Mouse (Mus musculus): ENCODE measurements at regions not wholly inside any gene's neighbourhood (a gene's known extent, or its start where the extent isn't known, plus 50 kb on each side); places are given as distances from the start of the nearest gene placed in this dataset.

DNA sequence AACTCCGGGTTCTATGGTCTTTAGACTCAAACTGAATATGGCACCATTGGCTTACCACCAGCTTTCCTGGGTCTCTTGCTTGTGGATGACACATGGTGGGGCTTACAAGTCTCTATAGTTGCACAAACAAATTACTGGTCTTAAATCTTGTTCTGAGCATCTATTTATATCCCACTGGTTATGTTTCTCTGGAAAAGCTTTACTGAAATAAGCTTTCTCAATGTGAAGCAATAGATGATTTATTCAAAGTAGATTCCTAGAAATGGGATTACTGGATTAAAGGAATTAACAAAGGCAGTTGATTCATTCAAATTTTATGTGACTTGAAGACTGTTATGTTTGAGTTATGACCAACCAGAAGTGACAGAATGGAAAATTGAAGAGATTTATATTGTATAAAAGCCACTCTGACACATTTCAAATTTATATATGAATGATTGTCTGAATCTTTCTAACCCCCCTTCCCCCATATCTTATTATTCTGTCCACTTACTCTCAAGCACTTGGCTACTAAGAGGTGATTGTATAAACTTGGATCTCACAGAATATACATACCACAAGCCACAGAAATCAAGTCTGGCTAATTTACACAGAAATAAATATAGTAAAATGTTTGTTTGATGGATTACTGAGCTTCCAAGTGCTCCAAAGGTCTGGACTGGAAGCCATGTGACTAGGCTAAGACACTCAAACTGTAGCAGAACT is 113.4 kb upstream of the C1qtnf3 start:
- in situ Hi-C loops (cut with MboI, MseI), result no loop called here

DNA sequence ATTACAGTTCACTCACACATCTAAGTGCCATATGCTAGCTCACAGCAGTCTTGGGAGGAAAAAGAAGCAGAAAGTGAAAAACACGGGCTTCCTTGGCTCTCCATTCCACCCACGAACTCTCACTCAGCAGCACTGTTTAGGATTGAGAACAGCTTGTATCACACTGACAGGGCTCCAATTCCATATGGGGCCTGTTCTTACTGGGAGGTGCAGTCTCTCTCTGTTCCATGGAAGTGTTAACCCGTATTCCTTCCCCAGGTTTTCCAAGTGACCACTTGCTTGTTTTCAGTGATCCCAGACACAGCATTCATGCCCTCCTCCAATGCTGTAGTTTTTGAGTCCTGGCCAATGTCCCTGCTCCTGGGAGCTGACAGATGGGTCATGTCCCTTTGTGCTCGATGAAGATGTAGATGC is 111.5 kb upstream of the C1qtnf3 start:
- in situ Hi-C loops (cut with MboI, MseI), result no loop called here

DNA sequence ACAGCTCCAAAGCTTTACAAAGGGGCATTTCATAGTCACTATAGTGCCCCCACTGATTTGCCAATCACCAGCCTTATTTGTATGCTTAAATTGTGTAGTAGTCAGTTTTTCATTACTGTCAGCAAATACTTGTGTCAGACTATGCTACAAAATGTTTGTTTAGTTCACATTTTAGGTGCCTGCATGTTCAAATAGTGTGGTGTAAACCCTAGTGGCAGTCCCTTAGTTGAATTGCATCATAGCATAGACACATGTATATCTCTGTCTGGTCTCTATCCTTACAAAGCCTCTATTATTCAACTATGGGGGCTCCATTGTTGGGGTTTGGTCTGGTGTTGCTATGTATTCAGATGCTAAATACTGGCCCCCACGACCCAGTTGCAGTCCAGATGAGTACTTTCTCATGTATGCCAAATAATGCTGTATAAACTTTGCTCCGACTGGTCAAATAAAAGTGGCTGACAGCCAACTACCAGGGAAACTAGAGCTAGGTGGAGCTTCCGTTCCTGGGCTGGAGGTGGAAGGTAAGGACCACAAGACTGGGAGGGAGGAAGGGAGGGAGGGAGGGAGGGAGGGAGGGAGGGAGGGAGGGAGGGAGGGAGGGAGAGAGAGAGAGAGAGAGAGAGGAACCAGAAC is 109.0 kb upstream of the C1qtnf3 start:
- in situ Hi-C loops (cut with MboI, MseI), result no loop called here

DNA sequence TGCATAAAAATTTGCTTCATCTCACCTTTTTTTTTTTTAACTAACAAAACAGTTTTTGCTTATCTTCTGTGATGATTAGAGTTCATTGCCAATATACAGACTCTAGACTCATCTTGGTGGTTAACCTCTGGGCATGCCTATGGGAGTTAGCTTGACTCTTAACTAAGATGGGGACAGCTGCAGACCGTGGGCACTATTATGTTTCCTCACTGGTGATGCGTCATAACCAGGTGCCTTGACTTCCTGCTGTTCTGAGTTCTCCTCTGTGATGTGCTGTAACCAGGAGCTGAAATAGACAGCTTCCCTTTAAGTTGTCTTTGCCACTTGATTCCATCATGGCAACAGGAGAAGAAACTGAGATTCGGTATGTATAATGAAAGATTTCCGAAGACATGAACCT is 105.4 kb upstream of the C1qtnf3 start:
- in situ Hi-C loops (cut with MboI, MseI), result no loop called here

DNA sequence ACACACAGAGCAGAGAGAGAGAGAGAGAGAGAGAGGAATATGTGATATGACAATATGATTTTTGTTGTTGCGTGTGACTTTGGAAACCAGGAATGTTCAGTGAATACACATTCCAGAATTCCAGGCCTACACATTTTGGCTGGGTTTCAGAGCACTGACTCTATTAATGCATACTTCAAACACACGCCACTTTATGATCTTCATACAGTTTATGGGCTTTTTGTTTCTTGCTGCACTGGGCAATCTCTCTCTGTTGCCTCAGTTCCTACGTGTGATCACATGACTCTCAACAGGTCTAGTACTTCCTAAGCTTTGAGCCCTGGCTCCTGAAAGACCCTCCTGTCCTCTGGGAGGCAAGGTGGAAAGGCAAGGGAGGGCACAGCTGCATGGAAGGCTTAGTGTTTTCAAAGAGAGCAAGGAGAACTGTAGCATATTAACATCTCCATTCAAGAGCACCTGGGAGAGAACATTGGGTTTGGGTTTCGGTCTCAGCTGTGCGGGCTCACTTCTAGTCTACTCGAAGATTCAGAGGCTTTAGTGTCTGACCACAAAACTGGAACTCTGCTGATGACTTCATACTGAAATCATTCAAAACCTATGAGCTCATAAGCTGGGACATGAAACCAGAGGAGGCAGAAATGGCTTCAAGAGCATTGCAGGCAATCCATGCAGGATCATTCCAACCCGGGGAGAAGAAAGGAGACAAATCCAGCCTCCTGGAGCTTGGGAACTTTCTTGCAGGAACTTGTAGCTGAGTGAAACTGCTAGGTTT is 87.9 kb upstream of the C1qtnf3 start:
- in situ Hi-C loops (cut with MboI, MseI), result no loop called here

DNA sequence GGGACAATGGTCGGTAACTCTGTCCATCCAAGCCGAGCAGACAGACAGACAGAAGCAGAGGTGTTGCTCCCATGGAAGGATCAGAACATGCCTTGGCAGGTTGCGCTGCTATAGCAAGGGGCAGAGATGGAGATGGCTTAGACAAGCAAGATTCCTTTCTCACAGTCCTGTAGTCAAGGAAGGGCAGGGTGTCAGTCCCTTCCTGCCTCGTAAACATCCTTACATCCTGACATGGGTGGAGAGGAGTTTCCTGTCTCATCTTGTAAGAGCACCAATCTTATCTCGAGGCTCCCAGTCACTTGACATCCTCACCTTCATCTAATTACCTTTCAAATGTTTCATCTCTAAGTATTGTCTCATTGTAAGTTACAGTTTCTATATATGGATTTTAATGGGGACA is 87.0 kb upstream of the C1qtnf3 start:
- in situ Hi-C loops (cut with MboI, MseI), result no loop called here

DNA sequence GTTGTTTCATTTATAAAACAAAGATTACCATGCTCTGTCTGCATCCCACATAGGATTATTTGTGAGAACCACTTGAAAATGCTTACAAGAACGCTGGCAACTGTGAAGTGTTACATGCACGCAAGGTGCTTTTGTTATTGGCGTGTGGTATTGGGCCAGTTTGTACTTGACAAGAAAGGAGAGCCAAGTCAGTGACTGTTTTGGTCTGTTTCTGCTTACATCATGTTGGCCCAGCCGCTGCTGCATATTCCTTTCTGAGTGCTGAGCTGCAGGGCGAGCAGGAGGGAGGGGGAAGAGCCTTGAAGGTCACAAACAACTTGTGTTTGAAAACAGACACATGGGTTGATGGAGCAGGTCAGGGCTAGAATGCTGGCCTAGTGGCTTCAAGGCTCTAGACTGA is 85.3 kb upstream of the C1qtnf3 start:
- in situ Hi-C loops (cut with MboI, MseI), result no loop called here

DNA sequence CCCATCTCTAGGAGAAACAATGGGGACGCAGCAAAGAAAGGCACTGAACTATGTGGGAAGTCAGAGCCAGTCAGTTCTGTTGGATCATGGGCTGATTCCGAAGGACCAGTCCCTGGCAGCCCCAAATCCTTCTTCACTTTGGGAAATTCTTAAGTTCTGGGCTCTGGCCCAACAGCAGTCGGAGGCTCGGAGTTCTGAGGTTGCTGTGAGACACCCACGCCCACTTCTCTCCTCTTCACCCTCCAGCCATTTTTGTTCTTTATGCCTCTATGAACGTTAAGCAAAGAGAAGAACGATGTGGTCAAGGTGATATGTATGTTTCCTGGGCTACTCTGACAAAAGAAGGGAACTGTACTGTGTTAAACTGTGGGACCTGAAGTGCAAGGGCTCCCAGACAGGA is 84.0 kb upstream of the C1qtnf3 start:
- in situ Hi-C loops (cut with MboI, MseI), result no loop called here

DNA sequence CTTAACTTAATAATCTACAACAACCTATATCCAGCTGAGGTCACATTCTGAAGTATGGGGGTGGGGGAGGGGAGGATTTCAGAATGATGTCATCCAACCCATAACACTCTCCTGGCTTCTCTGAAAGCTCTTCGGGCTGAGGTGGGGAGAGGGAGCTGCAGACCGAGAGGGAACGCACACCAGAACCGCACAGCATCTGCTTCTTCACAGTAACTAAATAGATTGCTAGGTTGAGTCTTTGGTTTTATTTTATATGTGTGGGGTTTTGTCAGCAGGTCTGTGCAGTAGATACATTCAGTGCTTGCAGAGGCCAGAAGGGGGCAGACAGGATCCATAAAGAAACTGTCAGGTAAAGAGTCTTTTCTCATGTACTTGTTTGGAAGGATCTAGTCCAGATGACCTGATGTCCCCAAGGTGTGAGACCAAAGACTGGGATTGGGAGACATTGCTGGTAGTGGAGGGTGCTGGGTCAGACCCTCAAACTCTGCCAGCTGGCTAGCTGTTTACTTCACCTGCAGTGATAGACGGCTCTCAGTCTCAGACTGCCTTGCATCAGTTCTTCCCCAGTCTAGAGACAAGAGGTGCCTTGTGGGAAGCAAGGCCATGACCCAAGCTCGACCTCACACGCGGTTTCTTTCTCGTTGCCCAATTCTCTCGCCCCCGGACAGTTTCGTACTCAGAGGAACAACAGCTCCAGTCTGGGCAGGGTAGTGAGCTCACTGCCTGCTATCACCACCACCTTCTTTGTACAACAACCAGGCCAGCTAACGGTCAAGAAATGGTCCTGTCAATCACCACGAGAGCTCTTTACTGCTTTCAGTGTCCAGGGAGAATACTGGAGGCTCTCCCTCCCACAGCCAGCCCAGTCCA is 83.2 kb upstream of the C1qtnf3 start:
- in situ Hi-C loops (cut with MboI, MseI), result no loop called here

DNA sequence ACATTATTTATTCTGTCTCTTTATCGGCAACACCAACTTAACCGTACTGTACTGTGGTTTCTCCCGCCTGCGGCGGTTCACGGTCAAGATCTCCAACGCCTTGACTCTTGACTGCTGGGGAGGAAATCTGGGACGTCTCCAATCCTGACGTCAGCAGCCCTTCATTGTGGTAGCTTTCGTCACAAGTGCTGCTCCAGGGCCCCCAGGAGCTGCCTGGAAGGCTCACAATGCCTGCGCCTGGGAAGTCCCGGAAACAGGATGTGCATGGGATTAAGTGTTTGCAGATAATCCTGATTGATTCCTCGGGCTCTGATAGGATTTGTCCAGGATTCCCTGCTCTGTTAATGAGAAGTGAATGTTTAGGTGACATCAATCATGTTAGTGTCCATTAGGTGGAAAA is 82.3 kb upstream of the C1qtnf3 start:
- in situ Hi-C loops (cut with MboI, MseI), result no loop called here

DNA sequence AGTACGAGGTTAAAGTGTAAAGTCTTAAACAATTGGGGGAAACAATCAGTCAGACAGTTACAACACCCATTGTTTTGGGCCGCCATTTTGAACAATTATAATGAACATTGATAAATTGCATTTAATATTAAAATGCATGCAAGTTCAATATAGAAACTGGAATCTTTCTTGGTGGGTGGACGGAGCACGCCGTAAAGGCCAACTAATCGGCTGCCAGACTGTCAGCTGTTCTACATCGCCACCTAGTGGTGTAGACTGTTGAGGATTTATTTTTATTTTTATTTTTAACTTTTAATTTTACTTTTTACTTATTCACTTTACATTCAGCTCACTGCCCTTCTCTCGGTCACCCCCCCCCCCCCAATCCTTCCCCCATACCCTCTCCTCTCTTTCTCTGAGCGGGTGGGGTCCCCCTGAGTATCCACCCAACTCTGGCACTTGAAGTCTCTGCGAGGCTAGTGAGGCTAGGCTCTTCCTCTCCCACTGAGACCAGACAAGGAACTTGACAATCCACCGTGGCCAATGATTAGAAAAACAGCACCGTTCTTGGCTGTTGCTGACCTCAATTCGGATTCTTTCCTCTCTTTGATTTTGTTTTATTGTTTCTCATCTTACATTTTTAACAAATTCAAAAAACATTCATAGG is 79.7 kb upstream of the C1qtnf3 start:
- in situ Hi-C loops (cut with MboI, MseI), result no loop called here

DNA sequence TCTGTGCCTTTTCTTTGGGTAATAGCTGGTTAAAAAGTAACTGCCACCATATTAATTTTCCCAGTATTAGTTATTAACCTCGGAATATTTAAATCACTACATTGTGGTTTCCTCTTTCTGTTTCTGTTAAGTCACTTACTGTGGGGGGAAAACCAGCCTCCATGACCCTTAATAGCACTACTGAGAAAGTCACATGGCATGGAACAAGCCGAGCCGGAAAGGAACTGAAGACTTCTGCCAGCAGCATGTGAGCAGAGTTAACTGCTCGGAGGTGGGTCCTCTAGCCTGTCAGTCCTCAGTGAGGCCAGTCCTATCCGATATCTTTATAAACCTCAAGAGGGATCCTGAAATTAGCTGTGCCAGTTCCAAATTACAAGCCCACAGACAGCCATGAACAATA is 75.8 kb upstream of the C1qtnf3 start:
- in situ Hi-C loops (cut with MboI, MseI), result loop anchor here (25.0 kb wide), 1 partner anchor 364 kb away; no protein-coding TSS in a partner anchor

DNA sequence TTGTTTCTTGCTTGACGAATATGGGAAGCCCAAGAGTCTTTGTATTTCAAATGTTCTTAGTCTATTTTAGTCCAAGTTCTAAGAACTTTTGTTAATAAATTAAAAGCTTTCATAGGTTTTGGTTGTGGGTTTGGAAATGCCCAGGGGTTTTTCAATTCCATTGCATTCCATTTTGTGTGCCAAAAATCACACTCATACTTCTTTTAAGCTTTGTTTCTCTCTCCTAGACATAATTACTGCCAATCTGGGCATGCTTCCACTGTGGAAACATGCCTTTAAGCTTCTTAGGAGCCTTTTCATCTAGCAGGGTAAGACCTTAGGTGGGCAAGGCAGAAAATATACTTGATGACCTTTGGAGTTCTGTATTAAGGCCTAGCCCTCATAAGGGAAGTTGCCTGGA is 70.4 kb upstream of the C1qtnf3 start:
- in situ Hi-C loops (cut with MboI, MseI), result loop anchor here (25.0 kb wide), 1 partner anchor 369 kb away; no protein-coding TSS in a partner anchor

DNA sequence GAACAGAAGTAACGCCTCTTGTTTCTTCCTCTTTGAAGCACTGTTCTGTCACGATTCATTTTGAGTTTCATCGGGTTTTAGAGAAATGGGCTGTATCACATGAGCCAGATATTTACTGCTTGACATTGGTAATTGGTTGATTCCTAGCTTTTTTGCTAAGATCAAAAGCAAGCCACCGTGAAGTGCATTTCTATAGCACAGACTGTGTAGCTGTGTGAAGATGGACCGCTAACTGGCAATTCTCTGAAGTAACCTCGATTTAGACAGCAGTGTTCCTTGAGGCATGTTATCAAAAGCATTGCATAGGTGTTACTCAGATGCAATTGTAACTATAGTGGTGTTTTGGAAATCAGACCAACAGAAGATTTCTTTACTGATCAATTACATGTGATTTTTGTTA is 64.1 kb upstream of the C1qtnf3 start:
- in situ Hi-C loops (cut with MboI, MseI), result loop anchor here (25.0 kb wide), 1 partner anchor 376 kb away; no protein-coding TSS in a partner anchor

DNA sequence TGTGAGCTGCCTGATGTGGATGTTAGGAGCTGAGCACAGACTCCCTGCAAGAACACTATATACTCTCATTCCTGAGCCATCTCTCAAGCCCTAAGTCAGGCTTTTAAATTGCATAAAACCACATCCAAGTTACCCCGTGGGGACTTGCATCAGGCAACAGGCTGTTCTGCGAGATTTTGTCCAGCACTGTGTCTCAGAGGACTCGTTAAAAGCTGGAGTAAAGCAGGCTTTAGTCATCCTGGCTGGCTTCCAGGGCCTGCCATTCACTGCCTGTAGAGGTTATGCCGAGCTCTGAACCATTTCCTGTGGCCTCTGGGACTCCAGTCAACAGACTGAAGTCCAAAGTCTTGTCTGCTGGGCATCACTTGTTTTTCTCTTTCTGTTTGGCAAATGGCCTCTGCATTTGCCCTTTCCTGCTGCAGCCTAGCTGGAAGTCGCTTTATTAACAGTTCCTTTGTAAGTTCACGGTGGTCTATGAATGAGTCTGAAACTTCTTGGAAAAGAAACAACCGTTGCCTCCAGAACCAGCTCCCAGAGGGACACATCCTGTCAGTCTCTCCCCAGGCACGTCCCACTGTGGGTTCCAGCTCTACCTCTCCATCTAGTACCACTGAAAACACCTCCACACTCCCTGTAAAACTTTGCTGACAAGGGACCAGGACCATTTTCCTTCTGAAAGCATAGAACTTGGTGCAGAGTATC is 61.8 kb upstream of the C1qtnf3 start:
- in situ Hi-C loops (cut with MboI, MseI), result loop anchor here (25.0 kb wide), 1 partner anchor 378 kb away; no protein-coding TSS in a partner anchor

DNA sequence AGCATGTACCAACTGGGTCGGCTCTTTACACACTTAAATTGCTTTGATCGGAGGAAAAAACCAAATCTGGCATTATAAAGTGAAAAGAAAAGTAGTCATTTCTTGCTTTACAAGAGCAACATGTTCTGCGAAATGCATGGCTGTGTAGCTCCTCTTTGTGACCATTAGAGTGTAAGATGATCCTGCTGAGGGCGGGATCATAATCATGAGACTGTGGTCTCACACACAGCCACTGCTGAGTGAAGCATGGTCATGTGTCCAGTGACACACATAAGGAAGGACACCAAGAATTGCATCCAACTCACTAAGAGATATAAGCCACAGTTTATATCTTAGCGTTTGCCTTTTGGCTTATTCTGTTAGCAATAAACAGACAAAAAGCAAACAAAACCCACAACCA is 53.8 kb upstream of the C1qtnf3 start:
- in situ Hi-C loops (cut with MboI, MseI), result loop anchor here (25.0 kb wide), 1 partner anchor 386 kb away; no protein-coding TSS in a partner anchor

DNA sequence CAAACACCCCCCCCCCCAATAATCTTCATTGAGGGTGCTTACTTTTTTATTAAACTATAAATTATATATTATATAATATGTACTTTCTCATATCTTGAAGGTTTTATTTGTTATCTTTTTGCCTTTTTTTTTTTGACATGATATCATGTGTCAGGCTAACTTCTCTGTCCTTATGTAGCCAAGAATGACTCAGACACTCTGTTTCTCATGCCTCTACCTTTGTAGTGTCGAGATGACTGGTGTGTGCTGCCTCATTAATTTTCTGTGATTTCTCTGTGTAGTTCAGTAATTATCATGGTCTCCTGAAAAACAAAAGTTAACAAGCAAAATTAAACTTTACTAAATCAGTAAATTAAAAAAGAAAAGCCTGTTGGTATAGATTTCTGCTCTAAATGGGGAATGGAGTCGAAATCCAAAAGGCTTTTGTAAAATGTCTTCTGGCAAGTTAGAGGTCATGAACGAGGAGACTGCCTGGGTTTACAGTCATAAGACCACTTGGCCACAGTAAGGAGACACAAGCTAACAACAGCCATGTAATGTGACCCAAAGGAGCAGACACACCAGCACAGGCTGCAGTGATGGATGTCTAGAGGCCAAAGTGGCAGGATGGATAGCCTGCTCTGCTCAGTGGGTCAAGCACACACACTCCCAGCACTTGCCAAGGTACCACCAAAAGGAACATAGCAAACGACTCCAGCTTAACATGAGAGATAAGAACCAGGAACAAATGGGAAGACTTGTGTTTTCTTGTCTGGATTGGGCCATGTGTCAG is 53.2 kb upstream of the C1qtnf3 start:
- in situ Hi-C loops (cut with MboI, MseI), result loop anchor here (25.0 kb wide), 1 partner anchor 387 kb away; no protein-coding TSS in a partner anchor

DNA sequence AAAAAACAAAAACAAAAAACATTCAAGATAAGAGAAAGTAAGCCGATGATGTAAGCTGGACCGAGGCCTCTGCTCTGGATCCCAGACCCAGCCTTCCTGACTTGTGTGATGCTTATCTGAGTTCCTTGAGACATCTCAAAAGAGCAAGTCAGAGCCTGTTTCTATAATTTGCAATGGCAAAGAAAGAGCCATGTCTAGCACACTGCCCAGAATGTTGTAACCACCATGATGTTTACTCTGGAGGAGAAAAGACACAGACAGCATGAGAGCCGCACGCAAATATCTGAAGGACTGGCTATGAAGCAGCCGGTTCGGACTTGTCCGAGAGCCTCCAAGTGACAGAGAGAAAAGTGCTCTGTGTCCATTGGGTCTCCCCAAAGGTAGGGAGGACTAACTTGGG is 52.2 kb upstream of the C1qtnf3 start:
- in situ Hi-C loops (cut with MboI, MseI), result loop anchor here (25.0 kb wide), 1 partner anchor 388 kb away; no protein-coding TSS in a partner anchor

DNA sequence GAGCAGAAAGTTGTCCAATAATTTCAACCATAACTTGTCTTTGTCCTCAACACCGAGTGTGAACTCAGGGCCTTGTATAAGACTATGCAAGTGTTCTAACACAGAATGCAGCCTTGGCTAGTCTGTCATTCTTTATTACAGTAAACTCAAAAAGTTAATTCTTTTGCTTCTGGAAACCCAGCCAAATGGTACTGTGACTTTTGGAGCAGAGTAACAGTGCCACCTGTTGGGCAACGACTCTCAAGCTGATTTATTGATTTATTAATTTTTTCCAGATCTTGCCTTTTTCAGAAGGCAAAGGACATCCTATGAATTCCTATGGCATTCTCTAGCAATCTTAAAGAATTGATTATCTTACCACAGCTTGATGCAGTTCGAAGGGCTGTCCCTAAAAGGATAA is 51.1 kb upstream of the C1qtnf3 start:
- in situ Hi-C loops (cut with MboI, MseI), result no loop called here

All from T-helper 2 cell (primary cell).